9 mouse cellular contexts compared by ENCODE assay signal in genomic region chr19:11044996-11045711, GRCm38 (mm10). TPM values are rescaled to one million over a fixed set of nuclear protein-coding genes. Genes with fewer than 3 reads are reported as not detected.
DNase-seq lines count a peak whose midpoint lies in the region; ATAC-seq and TF ChIP-seq lines count a peak whose summit lies in the region.
"Had no signal": no experiment of that assay in that cellular context is flagged by ENCODE, and none has a peak within 500 bp of the region (broad histone marks: within the 10 kb centered on the region; RNA-seq: fewer than 3 reads in every experiment).

No protein-coding gene starts in this region.

- TF ChIP-seq POLR2A in olfactory bulb, adult 2 months (IDR thresholded peaks at IDR 0.05; ENCODE audit: insufficient read depth, low read depth, low read length), result no peak

- H3K4me3 ChIP-seq in forebrain, embryonic 12.5 days (replicated peaks), result peak overlapping the region; percentile 38
- peak overlapping the region; percentile 45 for H3K4me3 ChIP-seq in lung, embryonic 16.5 days (ENCODE audit: low read length)
- H3K4me3 ChIP-seq in olfactory bulb, adult 2 months (ENCODE audit: insufficient read depth, low read depth, low read length), result peak overlapping the region; percentile 37; the same call in 1 of the 2 replicates

- peak; percentile 59 to 63 for DNase-seq in CD8-positive naive resting alpha-beta T cell, adult 2 months (ENCODE audit: low read depth in 2 of 2, low spot score in 2 of 2)
- peak; percentile 73 for DNase-seq in adrenal gland, postnatal 10 days
- peak; percentile 76 to 80 for DNase-seq in heart, postnatal 14 days
- peak; percentile 41 to 77 for DNase-seq in kidney, postnatal 36 days
- DNase-seq in thymus, postnatal 0 days (ENCODE audit: low spot score), result peak; percentile 77

- peak overlapping the region; percentile 38 for H3K9ac ChIP-seq in forebrain, embryonic 12.5 days
- H3K9ac ChIP-seq in lung, embryonic 16.5 days (ENCODE audit: low read length), result peak overlapping the region; percentile 62

- peak; percentile 99 for ATAC-seq in forebrain, embryonic 12.5 days (ENCODE audit: low FRiP score)
- peak; percentile 100 for ATAC-seq in lung, embryonic 16.5 days (ENCODE audit: low read depth)

- no peak overlapping the region for H3K27ac ChIP-seq in forebrain, embryonic 12.5 days
- H3K27ac ChIP-seq in lung, embryonic 16.5 days (ENCODE audit: low read length), result no peak overlapping the region
- H3K27ac ChIP-seq in olfactory bulb, adult 2 months (ENCODE audit: insufficient read depth, low read depth, low read length), result no peak overlapping the region

- H3K36me3 ChIP-seq in forebrain, embryonic 12.5 days (replicated peaks), result no peaks in the 10 kb centered on the region
- H3K36me3 ChIP-seq in lung, embryonic 16.5 days (ENCODE audit: control insufficient read depth, insufficient read depth, low read length), result no peaks in the 10 kb centered on the region

- intact Hi-C loops in heart, postnatal 14 days (cut with DNase I), result no loop called here

- peak; percentile 46; the same call in 1 of the 2 replicates for TF ChIP-seq CTCF in olfactory bulb, adult 2 months (IDR thresholded peaks at IDR 0.05; ENCODE audit: insufficient read depth, low read depth, low read length)

- peak overlapping the region; percentile 63 for H3K4me2 ChIP-seq in forebrain, embryonic 12.5 days
- H3K4me2 ChIP-seq in lung, embryonic 16.5 days (ENCODE audit: low read depth, low read length), result peak overlapping the region; percentile 80

- H3K4me1 ChIP-seq in forebrain, embryonic 12.5 days, result no peaks in the 10 kb centered on the region
- no peaks in the 10 kb centered on the region for H3K4me1 ChIP-seq in lung, embryonic 16.5 days (replicated peaks; ENCODE audit: control insufficient read depth, insufficient read depth, low read length)
- H3K4me1 ChIP-seq in olfactory bulb, adult 2 months (ENCODE audit: control insufficient read depth, insufficient read depth, low read length), result no peaks in the 10 kb centered on the region

- 8% methylated on average over 29 of the region's 40 CpGs for WGBS in forebrain, embryonic 12.5 days
- 5% methylated on average over 39 of the region's 40 CpGs for WGBS in lung, embryonic 16.5 days
- WGBS in olfactory bulb, adult 2 months, result 6% methylated on average over 40 of the region's 40 CpGs

- peaks cover 6% of the 10 kb centered on the region for H3K27me3 ChIP-seq in forebrain, embryonic 12.5 days
- no peaks in the 10 kb centered on the region for H3K27me3 ChIP-seq in lung, embryonic 16.5 days (ENCODE audit: control insufficient read depth, insufficient read depth, low read depth, low read length)

- no peaks in the 10 kb centered on the region for H3K9me3 ChIP-seq in forebrain, embryonic 12.5 days
- no peaks in the 10 kb centered on the region for H3K9me3 ChIP-seq in lung, embryonic 16.5 days (ENCODE audit: control insufficient read depth, low read length)

RNA-seq across cellular contexts. Expression of gene Ms4a18, which starts 27.3 kb away (rescaled TPM):
- total RNA-seq in adrenal gland, postnatal 10 days (2021), result not detected
- polyA plus RNA-seq in forebrain, embryonic 12.5 days (2016; fragmentation: Nextera tagmentation; extraction: Ambion mirVana), result not detected in 2 replicates
- not detected for total RNA-seq in heart, postnatal 14 days (2021)
- polyA plus RNA-seq in lung, embryonic 16.5 days (2015; fragmentation: Nextera tagmentation; extraction: Ambion mirVana), result not detected in 2 replicates
- polyA plus RNA-seq in olfactory bulb, adult 2 months (2012; ENCODE audit: insufficient read depth, insufficient read length, low replicate concordance, missing spikeins), result not detected in 2 replicates
- 0.14 TPM in 1 of 2 replicates, not detected in the other for polyA plus RNA-seq in thymus, postnatal 0 days (2015; fragmentation: Nextera tagmentation; extraction: Ambion mirVana)
- polyA plus RNA-seq: frontal cortex, adult 2 months had no signal

RNA-seq across cellular contexts. Expression of gene Ms4a8a, which starts 35.7 kb away (rescaled TPM):
- 1 to 10 TPM; 1.2 to 2.3 TPM for total RNA-seq in adrenal gland, postnatal 10 days (2021)
- polyA plus RNA-seq in forebrain, embryonic 12.5 days (2016; fragmentation: Nextera tagmentation; extraction: Ambion mirVana), result not detected in 2 replicates
- 1 to 10 TPM; 1.8 to 2.7 TPM for total RNA-seq in heart, postnatal 14 days (2021)
- 0.33 TPM in 1 of 2 replicates, not detected in the other for polyA plus RNA-seq in lung, embryonic 16.5 days (2015; fragmentation: Nextera tagmentation; extraction: Ambion mirVana)
- polyA plus RNA-seq in olfactory bulb, adult 2 months (2012; ENCODE audit: insufficient read depth, insufficient read length, low replicate concordance, missing spikeins), result not detected in 2 replicates
- polyA plus RNA-seq in thymus, postnatal 0 days (2015; fragmentation: Nextera tagmentation; extraction: Ambion mirVana), result 0.19 and 0.38 TPM in 2 replicates
- polyA plus RNA-seq: frontal cortex, adult 2 months had no signal

RNA-seq across cellular contexts. Expression of gene Ms4a15, which starts 52.1 kb away (rescaled TPM):
- not detected for total RNA-seq in adrenal gland, postnatal 10 days (2021)
- polyA plus RNA-seq in forebrain, embryonic 12.5 days (2016; fragmentation: Nextera tagmentation; extraction: Ambion mirVana), result not detected in 2 replicates
- total RNA-seq in heart, postnatal 14 days (2021), result not detected
- polyA plus RNA-seq in lung, embryonic 16.5 days (2015; fragmentation: Nextera tagmentation; extraction: Ambion mirVana), result not detected in 2 replicates
- not detected in 2 replicates for polyA plus RNA-seq in olfactory bulb, adult 2 months (2012; ENCODE audit: insufficient read depth, insufficient read length, low replicate concordance, missing spikeins)
- not detected in 2 replicates for polyA plus RNA-seq in thymus, postnatal 0 days (2015; fragmentation: Nextera tagmentation; extraction: Ambion mirVana)
